Mouse (Mus musculus) megakaryocyte, embryonic 14.5 days (primary cell): ENCODE results near the gene Ptbp1.

Experiments used
- FLI1 ChIP-seq: IDR thresholded peaks from 2 replicates; pipeline ENCODE4 v1.6.1; 2012; ENCODE audit warnings: low read length, inconsistent platforms, mixed read lengths
- GATA1 ChIP-seq: IDR thresholded peaks from 3 replicates; pipeline ENCODE4 v1.6.1; 2012; ENCODE audit warnings: mixed read lengths, low read length, inconsistent platforms, borderline replicate concordance

GRCm38 (mm10) chr10:79873715-79874289 lies 19.6 kb downstream of the Ptbp1 start:
- TF ChIP-seq FLI1: no peak
- TF ChIP-seq GATA1: no peak
